Mouse (Mus musculus) cerebellum, postnatal 10 days (tissue): ENCODE data around the gene Mief1.

Experiments
- DNase-seq, 2 experiments: peaks; one replicate each; pipeline ENCODE4 v3.0.0; 2021; ENCODE audit warnings: mixed read lengths in 2 of 2

Gene Mief1

GRCm38 (mm10) chr15:80263610-80264575 lies 30.1 kb downstream of the Mief1 start, which contains the start of gene Rps19bp1:
Gene Rps19bp1 (minus strand): TSS chr15:80264315.
- DNase-seq, result peak; percentile 92 to 94

GRCm38 (mm10) chr15:80266281-80266680 lies 32.5 kb downstream of the Mief1 start:
- DNase-seq, result peak; percentile 92 to 94

GRCm38 (mm10) chr15:80271858-80272396 lies 38.1 kb downstream of the Mief1 start:
- DNase-seq, result no peak

GRCm38 (mm10) chr15:80277107-80277506 lies 43.3 kb downstream of the Mief1 start:
- peak; percentile 72 to 73 for DNase-seq

GRCm38 (mm10) chr15:80277625-80278024 lies 43.8 kb downstream of the Mief1 start:
- peak in 1 of 2 experiments; percentile 53 for DNase-seq

- DNase-seq, result peak; percentile 68 to 77
Observed at GRCm38 (mm10) chr15:80278121-80278759, 44.4 kb downstream of the Mief1 start.

GRCm38 (mm10) chr15:80279053-80279452 lies 45.2 kb downstream of the Mief1 start:
- no peak for DNase-seq

GRCm38 (mm10) chr15:80280646-80281045 lies 46.8 kb downstream of the Mief1 start:
- peak; percentile 72 to 82 for DNase-seq

GRCm38 (mm10) chr15:80286851-80287415 lies 53.1 kb downstream of the Mief1 start, which contains the start of gene Cacna1i:
Gene Cacna1i (plus strand): TSS chr15:80287238.
- DNase-seq, result peak; percentile 80 to 82

GRCm38 (mm10) chr15:80288036-80288435 lies 54.2 kb downstream of the Mief1 start:
- DNase-seq, result peak; percentile 69 to 70

GRCm38 (mm10) chr15:80289436-80289835 lies 55.6 kb downstream of the Mief1 start:
- DNase-seq, result peak; percentile 83 to 86

GRCm38 (mm10) chr15:80297146-80297545 lies 63.3 kb downstream of the Mief1 start:
- no peak for DNase-seq
